ENCODE assay signal across 32 mouse cellular contexts in genomic region chr6:142741763-142742162, GRCm38 (mm10). TPM values are rescaled to one million over a fixed set of nuclear protein-coding genes. Genes with fewer than 3 reads are reported as not detected.
"Had no signal": no experiment of that assay in that cellular context is flagged by ENCODE, and none has a peak within 500 bp of the region (broad histone marks: within the 10 kb centered on the region; RNA-seq: fewer than 3 reads in every experiment).

No protein-coding gene starts in this region.

- H3K27me3 ChIP-seq: limb, embryonic 12.5 days; limb, embryonic 13.5 days; limb, embryonic 15.5 days; liver, embryonic 12.5 days; liver, embryonic 13.5 days; liver, embryonic 15.5 days; lung, embryonic 15.5 days; midbrain, embryonic 12.5 days; midbrain, embryonic 13.5 days; midbrain, embryonic 15.5 days; neural tube, embryonic 12.5 days had no signal

- H3K27ac ChIP-seq: limb, embryonic 10.5 days; limb, embryonic 12.5 days; limb, embryonic 13.5 days; limb, embryonic 15.5 days; liver, embryonic 12.5 days; liver, embryonic 13.5 days; liver, embryonic 14.5 days; liver, embryonic 15.5 days; lung, embryonic 15.5 days; macrophage; midbrain, embryonic 10.5 days; midbrain, embryonic 12.5 days; midbrain, embryonic 13.5 days; midbrain, embryonic 15.5 days; neural tube, embryonic 12.5 days had no signal

- H3K4me1 ChIP-seq: limb, embryonic 10.5 days; limb, embryonic 12.5 days; limb, embryonic 13.5 days; limb, embryonic 15.5 days; liver, embryonic 12.5 days; liver, embryonic 13.5 days; midbrain, embryonic 10.5 days; midbrain, embryonic 12.5 days; midbrain, embryonic 13.5 days; midbrain, embryonic 15.5 days; neural tube, embryonic 12.5 days had no signal

- H3K4me2 ChIP-seq: limb, embryonic 12.5 days; limb, embryonic 13.5 days; limb, embryonic 15.5 days; liver, embryonic 11.5 days; liver, embryonic 12.5 days; liver, embryonic 13.5 days; liver, embryonic 15.5 days; lung, embryonic 14.5 days; lung, embryonic 15.5 days; midbrain, embryonic 11.5 days; midbrain, embryonic 12.5 days; midbrain, embryonic 13.5 days; midbrain, embryonic 15.5 days; neural tube, embryonic 12.5 days had no signal

- H3K36me3 ChIP-seq: limb, embryonic 10.5 days; limb, embryonic 12.5 days; limb, embryonic 13.5 days; limb, embryonic 15.5 days; liver, embryonic 12.5 days; liver, embryonic 13.5 days; liver, embryonic 15.5 days; lung, embryonic 15.5 days; midbrain, embryonic 10.5 days; midbrain, embryonic 12.5 days; midbrain, embryonic 13.5 days; midbrain, embryonic 15.5 days; neural tube, embryonic 12.5 days had no signal

- H3K9ac ChIP-seq: limb, embryonic 12.5 days; limb, embryonic 13.5 days; limb, embryonic 15.5 days; liver, embryonic 12.5 days; liver, embryonic 13.5 days; liver, embryonic 14.5 days; liver, embryonic 15.5 days; liver, postnatal 0 days; lung, embryonic 14.5 days; lung, embryonic 15.5 days; midbrain, embryonic 12.5 days; midbrain, embryonic 13.5 days; midbrain, embryonic 15.5 days; neural tube, embryonic 12.5 days had no signal

- DNase-seq: left cerebral cortex, postnatal 4 days; liver; liver, embryonic 13.5 days; liver, postnatal 0 days; lung, adult 18-20 months; lung, embryonic 14.5 days; lung, postnatal 10 days; lung, postnatal 14 days; lung, postnatal 4 days; midbrain, embryonic 14.5 days had no signal

- H3K4me3 ChIP-seq: limb, embryonic 10.5 days; limb, embryonic 12.5 days; limb, embryonic 13.5 days; limb, embryonic 15.5 days; liver, embryonic 12.5 days; liver, embryonic 13.5 days; liver, embryonic 15.5 days; lung, embryonic 15.5 days; megakaryocyte, embryonic 14.5 days; midbrain, embryonic 10.5 days; midbrain, embryonic 12.5 days; midbrain, embryonic 13.5 days; midbrain, embryonic 15.5 days; myocyte; neural tube, embryonic 12.5 days had no signal

- H3K9me3 ChIP-seq: limb, embryonic 10.5 days; limb, embryonic 12.5 days; limb, embryonic 13.5 days; limb, embryonic 15.5 days; liver, embryonic 15.5 days; lung, embryonic 15.5 days; midbrain, embryonic 12.5 days; midbrain, embryonic 13.5 days; midbrain, embryonic 15.5 days had no signal

- ATAC-seq: liver, embryonic 12.5 days; liver, postnatal 0 days; midbrain, embryonic 13.5 days; midbrain, embryonic 15.5 days; midbrain, embryonic 16.5 days had no signal

RNA-seq across cellular contexts. Expression of gene Abcc9, which starts 39.6 kb away (rescaled TPM):
- total RNA-seq: megakaryocyte progenitor cell, adult 5-6 weeks; megakaryocyte-erythroid progenitor cell, adult 5-6 weeks; monocyte, adult 5-6 weeks had no signal
- polyA plus RNA-seq: macrophage had no signal
